Mouse (Mus musculus) cortical plate, adult 2 months (tissue): ENCODE results near the gene Lpcat1.

Experiments used
- CTCF ChIP-seq: fragments of 200-500 bp; IDR thresholded peaks from 2 replicates; pipeline ENCODE4 v1.5.1; 2011; ENCODE audit warnings: mild to moderate bottlenecking, control low read depth, low read length; ENCODE audit not compliant: insufficient read depth; ENCODE audit errors: extremely low read depth
- POLR2A ChIP-seq: fragments of 200-500 bp; IDR thresholded peaks from 2 replicates; pipeline ENCODE4 v1.6.1; 2011; ENCODE audit warnings: mild to moderate bottlenecking, low read length, control low read depth; ENCODE audit not compliant: insufficient read depth; ENCODE audit errors: extremely low read depth

DNA sequence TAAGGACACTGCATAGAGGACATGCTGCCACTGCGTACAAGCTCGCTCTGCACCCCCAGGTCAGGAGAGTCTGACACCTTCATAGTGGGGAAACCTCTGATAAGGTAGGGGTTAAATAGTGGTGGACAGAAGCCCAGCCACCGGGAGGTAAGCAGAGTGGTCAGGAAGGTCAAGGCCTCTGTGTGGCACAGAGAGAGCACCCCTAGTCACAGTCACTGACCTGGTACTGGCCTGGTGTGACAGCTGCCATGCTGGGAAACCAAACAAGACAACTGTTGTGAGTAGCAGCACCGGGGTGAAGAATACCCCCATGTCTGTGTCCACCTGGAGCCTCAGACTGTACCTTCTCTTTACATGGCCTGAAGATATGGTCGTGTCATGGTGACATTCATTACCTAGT, 47.8 kb upstream of the Lpcat1 start:
- no peak for TF ChIP-seq CTCF
- no peak for TF ChIP-seq POLR2A
